Mouse (Mus musculus) liver, adult 2 months (tissue): ENCODE data around the gene Lhx6. TPM values are rescaled to one million over a fixed set of nuclear protein-coding genes. Genes with fewer than 3 reads are reported as not detected.

ENCODE experiments used
- DNase-seq: peaks from one replicate; pipeline ENCODE4 v3.0.0-alpha.2; 2011; ENCODE audit warnings: low read depth, low spot score; ENCODE audit errors: extremely low read depth
- H3K27ac ChIP-seq: fragments of 200-500 bp; replicated peaks from 2 replicates; pipeline ENCODE4 v1.5.1; 2012; ENCODE audit warnings: low read depth, mild to moderate bottlenecking, control low read depth, inconsistent platforms, low read length; ENCODE audit not compliant: insufficient read depth
- H3K27me3 ChIP-seq: fragments of 200-500 bp; 2 replicates; pipeline ENCODE4 v1.6.1; 2012; ENCODE audit warnings: mild to moderate bottlenecking, moderate library complexity, low read length, inconsistent platforms; ENCODE audit not compliant: control insufficient read depth, insufficient read depth
- H3K36me3 ChIP-seq: fragments of 200-500 bp; 2 replicates; pipeline ENCODE4 v1.6.1; 2012; ENCODE audit warnings: low read length, inconsistent platforms; ENCODE audit not compliant: control insufficient read depth, insufficient read depth
- H3K4me1 ChIP-seq: fragments of 200-500 bp; 2 replicates; pipeline ENCODE4 v1.6.1; 2011; ENCODE audit warnings: low read length; ENCODE audit not compliant: control insufficient read depth, insufficient read depth
- H3K4me3 ChIP-seq: fragments of 200-500 bp; 2 replicates; pipeline ENCODE4 v1.5.1; 2011; ENCODE audit warnings: low read depth, mild to moderate bottlenecking, control low read depth, low read length, moderate library complexity; ENCODE audit not compliant: insufficient read depth
- H3K79me2 ChIP-seq: fragments of 200-500 bp; 2 replicates; pipeline ENCODE4 v1.6.1; 2012; ENCODE audit warnings: inconsistent platforms, mild to moderate bottlenecking, low read length, moderate library complexity; ENCODE audit not compliant: control insufficient read depth, insufficient read depth
- H3K9ac ChIP-seq: fragments of 200-500 bp; 2 replicates; pipeline ENCODE4 v1.6.1; 2012; ENCODE audit warnings: low read depth, mild to moderate bottlenecking, control low read depth, inconsistent platforms, low read length
- CTCF ChIP-seq: fragments of 200-500 bp; IDR thresholded peaks from 2 replicates; pipeline ENCODE4 v1.5.1; 2011; ENCODE audit warnings: low read depth, low read length, control low read depth
- POLR2A ChIP-seq: fragments of 200-500 bp; IDR thresholded peaks from 2 replicates; pipeline ENCODE4 v1.6.1; 2011; ENCODE audit warnings: low read length, control low read depth; ENCODE audit not compliant: insufficient read depth; ENCODE audit errors: extremely low read depth
- WGBS: fragments of 180-500 bp; shearing (Covaris S2); methylation state at CpG from one replicate; pipeline ENCODE4 v1.1.7; 2018; 5-methylcytosine and 5-hydroxymethylcytosine counted together
- polyA plus RNA-seq: library from polyadenylated mRNA; depleted of rRNA; stranded (reverse); fragments of >200 nt; gene quantifications from 2 replicates; pipeline ENCODE4 v1.2.3, GENCODE M21; 2012
- total RNA-seq: library from RNA; depleted of rRNA; stranded (reverse); fragments of >200 nt; gene quantifications from 2 replicates; pipeline ENCODE4 v1.2.3, GENCODE M21; 2014

Gene Lhx6
- total and polyA plus RNA-seq, 2 experiments = 0.37 to 3.0 TPM

- no peak overlapping the region for H3K9ac ChIP-seq
- WGBS = 2% methylated on average over 32 of the region's 32 CpGs
- peaks cover 42% of the 10 kb centered on the region for H3K27me3 ChIP-seq
- no peak for DNase-seq
- no peaks in the 10 kb centered on the region for H3K36me3 ChIP-seq
- H3K27ac ChIP-seq = no peak overlapping the region
- peaks cover 8% of the 10 kb centered on the region; the same call in 1 of the 2 replicates for H3K4me1 ChIP-seq
- peak overlapping the region; percentile 33; the same call in 1 of the 2 replicates for H3K4me3 ChIP-seq
- TF ChIP-seq CTCF (no peak), POLR2A (no peak)
- no peaks in the 10 kb centered on the region for H3K79me2 ChIP-seq
Observed at GRCm38 (mm10) chr2:36104436-36104955, 712 bp downstream of the Lhx6 start.

GRCm38 (mm10) chr2:36103555-36104367 lies 1.4 kb downstream of the Lhx6 start:
- Histone ChIP-seq H3K9ac (no peak overlapping the region), H3K36me3 (no peaks in the 10 kb centered on the region), H3K27me3 (peaks cover 42% of the 10 kb centered on the region), H3K79me2 (no peaks in the 10 kb centered on the region), H3K4me3 (peak overlapping the region; percentile 23; the same call in 1 of the 2 replicates), H3K4me1 (peaks cover 8% of the 10 kb centered on the region; the same call in 1 of the 2 replicates), H3K27ac (no peak overlapping the region)
- 7% methylated on average over 37 of the region's 38 CpGs for WGBS
- TF ChIP-seq CTCF = no peak
- TF ChIP-seq POLR2A = no peak
- no peak for DNase-seq

- Histone ChIP-seq H3K36me3 (no peaks in the 10 kb centered on the region), H3K79me2 (no peaks in the 10 kb centered on the region), H3K27me3 (peaks cover 42% of the 10 kb centered on the region), H3K4me1 (peaks cover 8% of the 10 kb centered on the region; the same call in 1 of the 2 replicates), H3K4me3 (no peak overlapping the region), H3K27ac (no peak overlapping the region), H3K9ac (no peak overlapping the region)
- 11% methylated on average over 21 of the region's 21 CpGs for WGBS
- no peak for DNase-seq
- no peak for TF ChIP-seq CTCF
- TF ChIP-seq POLR2A = no peak
Observed at GRCm38 (mm10) chr2:36103069-36103554, 2.1 kb downstream of the Lhx6 start.

GRCm38 (mm10) chr2:36102559-36102946 lies 2.7 kb downstream of the Lhx6 start:
- H3K27me3 ChIP-seq = peaks cover 41% of the 10 kb centered on the region
- no peak overlapping the region for H3K27ac ChIP-seq
- TF ChIP-seq CTCF = no peak
- no peak for TF ChIP-seq POLR2A
- 12% methylated on average over 21 of the region's 21 CpGs for WGBS
- H3K36me3 ChIP-seq = no peaks in the 10 kb centered on the region
- H3K4me3 ChIP-seq = peak overlapping the region; percentile 0; the same call in 1 of the 2 replicates
- no peak overlapping the region for H3K9ac ChIP-seq
- peaks cover 8% of the 10 kb centered on the region; the same call in 1 of the 2 replicates for H3K4me1 ChIP-seq
- H3K79me2 ChIP-seq = no peaks in the 10 kb centered on the region
- DNase-seq = no peak

GRCm38 (mm10) chr2:36101866-36102558 lies 3.2 kb downstream of the Lhx6 start:
- TF ChIP-seq CTCF = no peak
- TF ChIP-seq POLR2A = no peak
- peaks cover 14% of the 10 kb centered on the region for H3K4me1 ChIP-seq
- 22% methylated on average over 28 of the region's 28 CpGs for WGBS
- no peak for DNase-seq
- no peaks in the 10 kb centered on the region for H3K79me2 ChIP-seq
- H3K27me3 ChIP-seq = peaks cover 43% of the 10 kb centered on the region
- H3K27ac ChIP-seq = no peak overlapping the region
- no peak overlapping the region for H3K4me3 ChIP-seq
- no peaks in the 10 kb centered on the region for H3K36me3 ChIP-seq
- H3K9ac ChIP-seq = no peak overlapping the region
